Mouse (Mus musculus) heart, postnatal 10 days (tissue): ENCODE measurements at regions not wholly inside any gene's neighbourhood (a gene's known extent, or its start where the extent isn't known, plus 50 kb on each side); places are given as distances from the start of the nearest gene placed in this dataset.

Experiments used
- DNase-seq, 2 experiments: peaks; one replicate each; pipeline ENCODE4 v3.0.0; 2021
- intact Hi-C: fragments of 180-260 bp; cut with DNase I; formaldehyde crosslinking; loops from one replicate; pipeline ENCODE4 v1.15.1; 2025

- DNase-seq = peak in 1 of 2 experiments; percentile 12
- intact Hi-C loops = no loop called here
Measured at GRCm38 (mm10) chr1:31337087-31337486, 114.4 kb downstream of the Pih1d3 start.

GRCm38 (mm10) chr1:31363971-31364370 lies 141.3 kb downstream of the Pih1d3 start:
- DNase-seq = no peak
- intact Hi-C loops = no loop called here

- intact Hi-C loops = no loop called here
- DNase-seq = no peak
Measured at GRCm38 (mm10) chr1:31377324-31377723, 154.7 kb downstream of the Pih1d3 start.

- intact Hi-C loops = no loop called here
Measured at GRCm38 (mm10) chr1:31379032-31379431, 156.4 kb downstream of the Pih1d3 start.

GRCm38 (mm10) chr1:31380312-31380711 lies 157.7 kb downstream of the Pih1d3 start:
- intact Hi-C loops = no loop called here
- no peak for DNase-seq

More at GRCm38 (mm10) chr1:31379032-31379431, 156.4 kb downstream of the Pih1d3 start:
- DNase-seq = no peak

GRCm38 (mm10) chr1:31382192-31382591 lies 159.6 kb downstream of the Pih1d3 start:
- intact Hi-C loops = no loop called here
- DNase-seq = no peak
